Mouse (Mus musculus) liver, embryonic 14.5 days (tissue): ENCODE data around the gene Prlhr. TPM values are rescaled to one million over a fixed set of nuclear protein-coding genes. Genes with fewer than 3 reads are reported as not detected.

Source experiments
- ATAC-seq: fragments of 200-750 bp; cut with Nextera tagmentation; 2 replicates; pipeline ENCODE4 v1.8.0; 2017; ENCODE audit warnings: moderate number of reproducible peaks, mild to moderate bottlenecking, moderate library complexity; ENCODE audit not compliant: insufficient read depth
- DNase-seq, 3 experiments: peaks; one replicate each; pipeline ENCODE4 v3.0.0-alpha.2; 2012 to 2013; ENCODE audit warnings: low read depth in 3 of 3, low spot score in 3 of 3
- H3K27ac ChIP-seq: fragments of 300-500 bp; sonication (generic); 2 replicates; pipeline ENCODE4 v1.5.1; 2014; ENCODE audit warnings: moderate library complexity, mild to moderate bottlenecking, control low read depth, inconsistent platforms
- H3K27me3 ChIP-seq: fragments of 300-500 bp; sonication (generic); 2 replicates; pipeline ENCODE4 v1.6.1; 2014; ENCODE audit warnings: mild to moderate bottlenecking, low read length, moderate library complexity; ENCODE audit not compliant: control insufficient read depth, insufficient read depth
- H3K36me3 ChIP-seq: fragments of 300-500 bp; sonication (generic); replicated peaks from 2 replicates; pipeline ENCODE4 v1.6.1; 2014; ENCODE audit warnings: low read depth; ENCODE audit not compliant: control insufficient read depth, insufficient read depth
- H3K4me1 ChIP-seq, 2 experiments: fragments of 200-500 bp in 1 of 2; fragments of 300-500 bp in 1 of 2; sonication (generic) in 1 of 2; replicated peaks; 2 replicates each; pipeline ENCODE4 v1.6.1; 2012 to 2014; ENCODE audit warnings: antibody characterized with exemption in 1 of 2, inconsistent platforms in 1 of 2, low read length in 1 of 2; ENCODE audit not compliant: control insufficient read depth in 2 of 2, insufficient read depth in 2 of 2
- H3K4me2 ChIP-seq: fragments of 300-500 bp; sonication (generic); 2 replicates; pipeline ENCODE4 v1.6.1; 2014; ENCODE audit warnings: low read depth, mild to moderate bottlenecking, control low read depth, moderate library complexity
- H3K4me3 ChIP-seq, 2 experiments: fragments of 200-500 bp in 1 of 2; fragments of 300-500 bp in 1 of 2; sonication (generic) in 1 of 2; 2 replicates each; pipeline ENCODE4 v1.5.1; 2012 to 2014; ENCODE audit warnings: low read depth in 2 of 2, low read length in 2 of 2, mild to moderate bottlenecking in 2 of 2, control low read depth in 1 of 2, inconsistent platforms in 1 of 2, moderate library complexity in 1 of 2; ENCODE audit not compliant: insufficient read depth in 1 of 2
- H3K9ac ChIP-seq: fragments of 300-500 bp; sonication (generic); replicated peaks from 2 replicates; pipeline ENCODE4 v1.6.1; 2014; ENCODE audit warnings: mild to moderate bottlenecking, control low read depth, moderate library complexity
- H3K9me3 ChIP-seq: fragments of 300-500 bp; sonication (generic); 2 replicates; pipeline ENCODE4 v1.6.1; 2016; ENCODE audit warnings: low read length, mixed read lengths; ENCODE audit not compliant: control insufficient read depth
- CTCF ChIP-seq: IDR thresholded peaks from 2 replicates; pipeline ENCODE4 v1.5.1; 2016; ENCODE audit warnings: antibody characterized with exemption, low read depth, control low read depth
- EP300 ChIP-seq: IDR thresholded peaks from 2 replicates; pipeline ENCODE4 v1.6.1; 2016; ENCODE audit warnings: antibody characterized with exemption, low read depth
- WGBS: fragments of 180-500 bp; shearing (Covaris S2); extraction: QIAGEN DNeasy Blood & Tissue Kit; methylation state at CpG from one replicate; pipeline ENCODE4 v1.1.7; 2014; ENCODE audit not compliant: insufficient replicate concordance; 5-methylcytosine and 5-hydroxymethylcytosine counted together
- polyA plus RNA-seq, 2 experiments: library from polyadenylated mRNA; depleted of rRNA in 1 of 2; stranded (reverse) in 1 of 2; unstranded in 1 of 2; fragments of >200 nt; fragmentation: Nextera tagmentation in 1 of 2; extraction: Ambion mirVana in 1 of 2; gene quantifications; 2 replicates each; pipeline versions ENCODE4 v1.2.1 to v1.2.3; 2012 to 2014

Prlhr gene
- polyA plus RNA-seq, 2 experiments: not detected

GRCm38 (mm10) chr19:60437566-60438241 is 30.4 kb downstream of the Prlhr start:
- Histone ChIP-seq H3K4me2 (no peak overlapping the region), H3K4me1 (no peaks in the 10 kb centered on the region), H3K4me3 (no peak overlapping the region), H3K9ac (no peak overlapping the region), H3K27ac (no peak overlapping the region), H3K36me3 (no peaks in the 10 kb centered on the region), H3K9me3 (no peaks in the 10 kb centered on the region), H3K27me3 (no peaks in the 10 kb centered on the region)
- no peak for ATAC-seq
- DNase-seq: peak in 1 of 3 experiments; percentile 11
- TF ChIP-seq EP300: no peak
- peak; percentile 74 for TF ChIP-seq CTCF
- 41% methylated on average over 6 of the region's 6 CpGs for WGBS

- Histone ChIP-seq H3K9ac (no peak overlapping the region), H3K4me2 (no peak overlapping the region), H3K36me3 (no peaks in the 10 kb centered on the region), H3K27ac (no peak overlapping the region), H3K4me3 (no peak overlapping the region), H3K9me3 (no peaks in the 10 kb centered on the region), H3K4me1 (no peaks in the 10 kb centered on the region), H3K27me3 (no peaks in the 10 kb centered on the region)
- ATAC-seq (no peak), DNase-seq (no peak)
- WGBS: 58% methylated on average over 6 of the region's 6 CpGs
- TF ChIP-seq CTCF (peak; percentile 32), EP300 (no peak)
Observed at GRCm38 (mm10) chr19:60432347-60433129, 35.6 kb downstream of the Prlhr start.

- ATAC-seq (0 out of 2 replicates have a peak, but pooled peaks have one; percentile 43), DNase-seq (no peak)
- Histone ChIP-seq H3K27me3 (no peaks in the 10 kb centered on the region), H3K4me1 (no peaks in the 10 kb centered on the region), H3K36me3 (no peaks in the 10 kb centered on the region), H3K9ac (no peak overlapping the region), H3K4me3 (no peak overlapping the region), H3K4me2 (no peak overlapping the region), H3K9me3 (no peaks in the 10 kb centered on the region), H3K27ac (no peak overlapping the region)
- WGBS: 59% methylated on average over 1 of the region's 1 CpGs
- TF ChIP-seq CTCF: peak; percentile 74
- TF ChIP-seq EP300: no peak
Observed at GRCm38 (mm10) chr19:60417611-60418010, 50.5 kb downstream of the Prlhr start.

Other genes with a start within 250 kb of the Prlhr start
- gene Fam204a, start 241.6 kb downstream of the Prlhr start, polyA plus RNA-seq (2012; rRNA removed): 3.4 and 8.1 TPM in 2 replicates
- 15.7 and 19.1 TPM in 2 replicates for gene Fam204a, start 241.6 kb downstream of the Prlhr start, polyA plus RNA-seq (2014; fragmentation: Nextera tagmentation; extraction: Ambion mirVana)
- 4.0 and 4.7 TPM in 2 replicates for gene Cacul1, start 112.7 kb upstream of the Prlhr start, polyA plus RNA-seq (2012; rRNA removed)
- 6.7 and 9.8 TPM in 2 replicates for gene Cacul1, start 112.7 kb upstream of the Prlhr start, polyA plus RNA-seq (2014; fragmentation: Nextera tagmentation; extraction: Ambion mirVana)